Mouse (Mus musculus): ENCODE measurements around the gene Eps15l1. TPM values are rescaled to one million over a fixed set of nuclear protein-coding genes. Genes with fewer than 3 reads are reported as not detected.
A peak's percentile ranks its signal among the peaks of the same experiment; 100 is the strongest.

The Eps15l1 gene
- polyA plus RNA-seq, 1 experiment from 2014 or later = 74.3 TPM

GRCm38 (mm10) chr8:72443338-72443993 lies 22.2 kb upstream of the Eps15l1 start, which contains the start of the genes Calr3 and 1700030K09Rik:
TSS of gene Calr3 (minus strand) at chr8:72443870.
TSS of gene 1700030K09Rik (plus strand) at chr8:72443880.
- Histone ChIP-seq H3K4me3 (peak within 1 kb of the TSS; percentile 57), H3K9me3 (no peaks in the 10 kb centered on the region), H3K27ac (peak within 1 kb of the TSS; percentile 91), H3K4me1 (replicated peaks) (peaks cover 12% of the 10 kb centered on the region; the same call in 1 of the 2 replicates), H3K27me3 (ENCODE audit: insufficient read depth, poor library complexity, severe bottlenecking) (no peaks in the 10 kb centered on the region), H3K36me3 (peaks cover 18% of the 10 kb centered on the region)
- 5% methylated on average over 34 of the region's 34 CpGs for WGBS
- peak; percentile 97 for DNase-seq (ENCODE audit: low spot score)

- no peak overlapping the region for H3K4me3 ChIP-seq
- H3K4me1 ChIP-seq (replicated peaks) = peaks cover 6% of the 10 kb centered on the region; the same call in 1 of the 2 replicates
- no peaks in the 10 kb centered on the region for H3K9me3 ChIP-seq
- H3K27ac ChIP-seq = no peak overlapping the region
- 65% methylated on average over 8 of the region's 8 CpGs for WGBS
- no peak for DNase-seq (ENCODE audit: low spot score)
- no peaks in the 10 kb centered on the region for H3K36me3 ChIP-seq
- no peaks in the 10 kb centered on the region for H3K27me3 ChIP-seq (ENCODE audit: insufficient read depth, poor library complexity, severe bottlenecking)
These were observed 17.2 kb upstream of the Eps15l1 start for GRCm38 (mm10) chr8:72438248-72439015.

DNA sequence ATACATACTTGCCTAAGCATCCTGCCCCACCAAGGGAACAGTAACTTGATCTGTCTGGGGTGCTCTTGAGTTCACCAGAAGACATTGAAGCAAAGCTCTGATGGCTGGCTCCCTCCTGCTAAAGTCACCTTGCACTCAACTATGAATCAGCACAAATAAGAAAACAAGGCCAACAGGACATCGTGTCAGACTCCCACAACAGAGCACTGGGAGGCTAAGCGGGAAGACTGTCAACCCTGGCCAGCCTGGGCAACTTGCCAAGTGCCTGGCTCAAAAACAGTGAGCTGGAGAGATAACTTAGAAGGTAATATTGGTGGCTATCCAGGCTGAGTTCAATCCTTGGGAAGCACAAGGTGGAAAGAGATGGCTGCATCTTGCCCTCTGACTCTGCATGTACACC lies 13.7 kb upstream of the Eps15l1 start:
- WGBS = 73% methylated on average over 2 of the region's 2 CpGs
- DNase-seq (ENCODE audit: low spot score) = no peak
- no peak overlapping the region for H3K4me3 ChIP-seq

DNA sequence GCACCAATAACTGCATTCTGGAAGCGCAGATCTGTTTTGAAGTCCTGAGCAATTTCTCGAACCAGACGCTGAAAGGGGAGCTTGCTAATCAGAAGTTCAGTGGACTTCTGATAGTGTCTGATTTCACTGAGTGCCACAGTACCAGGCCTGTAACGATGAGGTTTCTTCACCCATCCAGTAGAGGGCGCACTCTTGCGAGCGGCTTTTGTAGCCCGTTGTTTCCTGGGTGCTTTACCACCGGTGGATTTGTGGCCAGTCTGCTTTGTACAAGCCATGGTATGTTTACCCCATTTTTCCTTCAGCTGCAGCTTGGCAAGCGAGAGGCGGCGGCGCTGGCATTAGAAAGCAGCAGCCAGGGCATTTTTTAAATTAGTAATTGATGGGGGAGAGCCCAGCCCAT lies 8.4 kb upstream of the Eps15l1 start:
- 53% methylated on average over 13 of the region's 13 CpGs for WGBS
- H3K36me3 ChIP-seq = no peaks in the 10 kb centered on the region
- no peaks in the 10 kb centered on the region for H3K27me3 ChIP-seq (ENCODE audit: insufficient read depth, poor library complexity, severe bottlenecking)
- no peak overlapping the region for H3K27ac ChIP-seq
- DNase-seq (ENCODE audit: low spot score) = no peak
- H3K4me3 ChIP-seq = no peak overlapping the region
- no peaks in the 10 kb centered on the region for H3K4me1 ChIP-seq (replicated peaks)
- H3K9me3 ChIP-seq = no peaks in the 10 kb centered on the region

More for the DNA sequence above, 13.7 kb upstream of the Eps15l1 start:
- no peaks in the 10 kb centered on the region for H3K9me3 ChIP-seq
- no peaks in the 10 kb centered on the region for H3K36me3 ChIP-seq
- no peaks in the 10 kb centered on the region for H3K4me1 ChIP-seq (replicated peaks)
- no peaks in the 10 kb centered on the region for H3K27me3 ChIP-seq (ENCODE audit: insufficient read depth, poor library complexity, severe bottlenecking)
- H3K27ac ChIP-seq = no peak overlapping the region

GRCm38 (mm10) chr8:72422926-72423325 lies 1.7 kb upstream of the Eps15l1 start:
- no peaks in the 10 kb centered on the region for H3K27me3 ChIP-seq (ENCODE audit: insufficient read depth, poor library complexity, severe bottlenecking)
- no peak overlapping the region for H3K4me3 ChIP-seq
- no peak for DNase-seq (ENCODE audit: low spot score)
- no peaks in the 10 kb centered on the region for H3K9me3 ChIP-seq
- no peak overlapping the region for H3K27ac ChIP-seq
- 78% methylated on average over 1 of the region's 1 CpGs for WGBS
- peaks cover 13% of the 10 kb centered on the region for H3K36me3 ChIP-seq
- H3K4me1 ChIP-seq (replicated peaks) = peaks cover 34% of the 10 kb centered on the region

- peak overlapping the region; percentile 96 for H3K27ac ChIP-seq
- WGBS = 1% methylated on average over 70 of the region's 73 CpGs
- no peaks in the 10 kb centered on the region for H3K27me3 ChIP-seq (ENCODE audit: insufficient read depth, poor library complexity, severe bottlenecking)
- peaks cover 21% of the 10 kb centered on the region for H3K36me3 ChIP-seq
- peak; percentile 57 for DNase-seq (ENCODE audit: low spot score)
- no peaks in the 10 kb centered on the region for H3K9me3 ChIP-seq
- peaks cover 56% of the 10 kb centered on the region for H3K4me1 ChIP-seq (replicated peaks)
- peak overlapping the region; percentile 93 for H3K4me3 ChIP-seq
These were observed 494 bp downstream of the Eps15l1 start for GRCm38 (mm10) chr8:72420571-72421361.

- Histone ChIP-seq H3K36me3 (peaks cover 46% of the 10 kb centered on the region), H3K27me3 (ENCODE audit: insufficient read depth, poor library complexity, severe bottlenecking) (no peaks in the 10 kb centered on the region), H3K27ac (no peak overlapping the region), H3K4me1 (replicated peaks) (peaks cover 66% of the 10 kb centered on the region), H3K4me3 (no peak overlapping the region), H3K9me3 (no peaks in the 10 kb centered on the region)
- DNase-seq (ENCODE audit: low spot score) = no peak
- WGBS = 97% methylated on average over 4 of the region's 4 CpGs
These were observed 3.2 kb downstream of the Eps15l1 start for GRCm38 (mm10) chr8:72418073-72418472.

DNA sequence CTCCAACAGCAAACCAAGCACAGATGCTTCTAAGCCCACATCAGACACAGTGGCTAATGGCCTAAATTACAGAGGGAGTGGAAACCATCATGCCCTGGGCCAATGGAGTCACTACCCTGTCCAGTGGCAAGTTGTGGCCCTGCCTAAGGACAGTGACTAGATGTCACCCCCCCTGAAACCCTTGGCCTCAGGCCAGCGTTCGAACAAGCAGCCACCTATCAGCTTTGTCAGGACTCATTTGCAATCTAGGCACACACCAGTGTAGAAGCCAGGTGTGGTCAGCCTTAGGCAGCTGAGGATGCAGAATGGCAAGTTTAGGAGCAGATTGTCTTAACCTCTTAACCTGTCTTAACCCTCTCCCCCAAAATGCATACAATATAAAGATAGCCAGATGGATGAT lies 6.0 kb downstream of the Eps15l1 start:
- 89% methylated on average over 2 of the region's 2 CpGs for WGBS
- Histone ChIP-seq H3K4me1 (replicated peaks) (peaks cover 54% of the 10 kb centered on the region), H3K36me3 (peaks cover 66% of the 10 kb centered on the region), H3K27ac (no peak overlapping the region), H3K27me3 (ENCODE audit: insufficient read depth, poor library complexity, severe bottlenecking) (no peaks in the 10 kb centered on the region), H3K4me3 (no peak overlapping the region), H3K9me3 (no peaks in the 10 kb centered on the region)
- no peak for DNase-seq (ENCODE audit: low spot score)

DNA sequence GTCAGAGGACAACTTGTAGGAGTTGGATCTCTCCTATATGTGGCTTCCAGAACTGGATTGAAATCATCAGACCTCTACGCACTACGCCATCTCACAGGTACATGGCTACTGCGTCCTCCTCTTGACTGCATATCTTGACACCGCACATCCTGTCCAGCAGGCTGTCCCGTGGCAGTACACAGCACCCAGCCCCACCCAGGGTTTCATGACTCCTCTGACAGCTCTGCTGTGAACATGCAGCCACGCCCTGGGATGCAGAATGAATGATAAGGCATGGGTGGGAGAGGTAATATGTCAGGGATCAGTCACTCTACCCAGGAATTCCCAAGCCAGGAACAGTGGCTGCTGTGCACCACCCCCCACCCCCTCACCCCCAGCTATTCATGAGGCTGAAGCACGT lies 7.4 kb downstream of the Eps15l1 start:
- no peaks in the 10 kb centered on the region for H3K9me3 ChIP-seq
- no peak overlapping the region for H3K4me3 ChIP-seq
- no peaks in the 10 kb centered on the region for H3K27me3 ChIP-seq (ENCODE audit: insufficient read depth, poor library complexity, severe bottlenecking)
- no peak for DNase-seq (ENCODE audit: low spot score)
- no peak overlapping the region for H3K27ac ChIP-seq
- H3K4me1 ChIP-seq (replicated peaks) = peaks cover 44% of the 10 kb centered on the region
- WGBS = 92% methylated on average over 7 of the region's 7 CpGs
- peaks cover 63% of the 10 kb centered on the region for H3K36me3 ChIP-seq

GRCm38 (mm10) chr8:72409443-72409842 lies 11.8 kb downstream of the Eps15l1 start:
- no peaks in the 10 kb centered on the region for H3K27me3 ChIP-seq (ENCODE audit: insufficient read depth, poor library complexity, severe bottlenecking)
- WGBS = 63% methylated on average over 3 of the region's 3 CpGs
- no peaks in the 10 kb centered on the region for H3K9me3 ChIP-seq
- H3K4me3 ChIP-seq = no peak overlapping the region
- H3K36me3 ChIP-seq = peaks cover 38% of the 10 kb centered on the region
- H3K27ac ChIP-seq = no peak overlapping the region
- DNase-seq (ENCODE audit: low spot score) = no peak
- 0 out of 2 replicates have a peak, but pooled peaks cover 4% of the 10 kb centered on the region for H3K4me1 ChIP-seq (replicated peaks)

- H3K27me3 ChIP-seq (ENCODE audit: insufficient read depth, poor library complexity, severe bottlenecking) = no peaks in the 10 kb centered on the region
- H3K4me1 ChIP-seq (replicated peaks) = 0 out of 2 replicates have a peak, but pooled peaks cover 4% of the 10 kb centered on the region
- no peaks in the 10 kb centered on the region for H3K9me3 ChIP-seq
- no peak overlapping the region for H3K27ac ChIP-seq
- no peak overlapping the region for H3K4me3 ChIP-seq
- H3K36me3 ChIP-seq = peaks cover 26% of the 10 kb centered on the region
- WGBS = 93% methylated on average over 1 of the region's 1 CpGs
- no peak for DNase-seq (ENCODE audit: low spot score)
These were observed 13.4 kb downstream of the Eps15l1 start for GRCm38 (mm10) chr8:72407878-72408277.

- no peak overlapping the region for H3K4me3 ChIP-seq
- no peak for DNase-seq (ENCODE audit: low spot score)
- H3K27ac ChIP-seq = no peak overlapping the region
- H3K9me3 ChIP-seq = no peaks in the 10 kb centered on the region
- 89% methylated on average over 3 of the region's 3 CpGs for WGBS
- H3K4me1 ChIP-seq (replicated peaks) = peaks cover 12% of the 10 kb centered on the region
- H3K36me3 ChIP-seq = peaks cover 42% of the 10 kb centered on the region
- no peaks in the 10 kb centered on the region for H3K27me3 ChIP-seq (ENCODE audit: insufficient read depth, poor library complexity, severe bottlenecking)
These were observed 18.3 kb downstream of the Eps15l1 start for GRCm38 (mm10) chr8:72402981-72403380.
